Mouse (Mus musculus) layer of hippocampus, postnatal 25 days (tissue): Measurements from ENCODE around the gene Hbs1l. TPM values are rescaled to one million over a fixed set of nuclear protein-coding genes. Genes with fewer than 3 reads are reported as not detected.

Experiments
- DNase-seq, 2 experiments: peaks; one replicate each; pipeline ENCODE4 v3.0.0; 2022; ENCODE audit warnings: mixed read lengths in 2 of 2, low spot score in 1 of 2; ENCODE audit errors: extremely low spot score in 1 of 2
- total RNA-seq, 2 experiments: library from RNA; stranded (reverse); gene quantifications; 2 replicates each; pipeline ENCODE4 v1.2.3; 2021

Gene Hbs1l
- total RNA-seq, 2 experiments from 2014 or later = 63.3 to 73.2 TPM

- DNase-seq = no peak
Measured at GRCm38 (mm10) chr10:21304672-21305632, 9.2 kb downstream of the Hbs1l start.

DNA sequence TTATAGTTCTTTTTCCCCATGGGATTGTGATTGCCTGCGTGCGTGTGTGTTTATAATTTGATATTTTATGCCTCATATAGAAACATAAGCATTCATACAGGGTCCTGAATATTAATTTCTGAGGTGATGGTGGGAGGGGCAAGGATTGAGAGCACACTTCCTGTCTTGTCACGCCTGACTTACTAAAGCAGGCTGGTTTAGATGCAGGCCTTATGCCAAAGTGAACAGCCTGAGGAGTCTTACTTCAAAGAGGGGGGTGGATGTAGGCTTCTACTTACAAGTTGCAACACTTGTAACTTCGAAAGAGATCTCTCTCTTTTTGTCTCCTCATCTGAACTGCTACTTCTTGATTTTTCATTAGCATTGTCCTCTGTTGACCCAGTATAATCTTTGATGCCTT lies 18.0 kb downstream of the Hbs1l start:
- DNase-seq = no peak

DNA sequence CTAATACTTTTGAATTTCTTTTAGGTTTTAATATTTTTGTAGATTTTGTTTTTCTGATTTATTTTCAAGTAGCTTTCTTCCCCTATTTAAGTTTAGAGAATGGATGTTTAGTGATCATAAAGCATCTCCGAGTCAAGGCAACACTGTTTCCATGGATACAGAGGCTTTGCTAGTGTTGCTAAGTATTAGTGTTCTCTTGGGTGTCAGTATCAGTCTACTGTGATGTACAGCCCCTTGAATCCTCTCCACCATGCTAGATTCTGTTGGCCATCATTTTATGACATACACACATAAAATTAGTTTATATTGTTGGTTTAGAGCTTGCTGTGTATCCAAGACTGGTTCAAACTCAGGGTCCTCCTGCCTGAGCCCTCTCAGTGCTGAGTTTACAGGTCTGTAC lies 20.3 kb downstream of the Hbs1l start:
- DNase-seq = no peak

- no peak for DNase-seq
Measured at GRCm38 (mm10) chr10:21318250-21318649, 22.5 kb downstream of the Hbs1l start.

- DNase-seq = no peak
Measured at GRCm38 (mm10) chr10:21318996-21319395, 23.2 kb downstream of the Hbs1l start.

DNA sequence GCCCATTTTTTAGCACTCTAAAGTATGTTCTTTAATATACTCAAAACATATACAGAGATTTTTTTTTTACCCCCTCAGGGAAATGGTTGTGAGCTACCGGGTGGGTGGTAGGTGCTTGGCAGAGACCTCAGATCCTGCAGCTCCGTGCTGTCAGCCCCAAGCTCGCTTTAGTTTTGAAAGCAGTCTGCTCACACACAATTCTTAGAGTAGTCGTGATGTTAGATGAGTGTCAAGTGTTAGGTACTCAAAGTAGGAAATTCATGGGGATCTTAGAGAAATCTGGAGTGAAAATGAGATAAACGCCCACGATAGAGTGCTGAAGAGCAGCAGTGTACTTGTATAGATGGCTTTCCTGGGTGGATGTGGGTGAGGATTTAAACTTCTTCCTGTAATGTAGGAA lies 24.8 kb downstream of the Hbs1l start:
- DNase-seq = no peak

- no peak for DNase-seq
Measured at GRCm38 (mm10) chr10:21326352-21326751, 30.6 kb downstream of the Hbs1l start.

- no peak for DNase-seq
Measured at GRCm38 (mm10) chr10:21327605-21328135, 31.9 kb downstream of the Hbs1l start.

GRCm38 (mm10) chr10:21334349-21335105 lies 38.7 kb downstream of the Hbs1l start:
- no peak for DNase-seq

- DNase-seq = no peak
Measured at GRCm38 (mm10) chr10:21335534-21335933, 39.8 kb downstream of the Hbs1l start.

DNA sequence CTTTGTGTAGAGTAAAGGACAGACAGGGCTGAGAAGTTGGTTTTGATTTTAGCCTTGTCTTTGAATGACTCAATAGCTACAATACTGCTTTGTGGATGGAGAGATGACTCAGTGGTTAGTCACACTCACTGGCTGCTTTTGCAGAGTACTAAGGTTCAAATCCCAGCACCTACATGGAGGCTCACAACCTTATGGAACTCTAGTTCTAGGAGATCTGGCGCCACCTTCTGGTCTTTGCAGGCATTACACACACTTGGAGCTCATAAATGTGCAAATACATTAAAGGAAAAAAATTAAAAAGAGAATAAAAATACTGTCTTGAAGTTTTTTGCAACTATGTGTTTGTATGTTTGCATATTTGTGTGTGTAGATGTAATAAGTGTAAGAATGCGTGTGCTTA lies 41.4 kb downstream of the Hbs1l start:
- DNase-seq = peak in 1 of 2 experiments; percentile 25

DNA sequence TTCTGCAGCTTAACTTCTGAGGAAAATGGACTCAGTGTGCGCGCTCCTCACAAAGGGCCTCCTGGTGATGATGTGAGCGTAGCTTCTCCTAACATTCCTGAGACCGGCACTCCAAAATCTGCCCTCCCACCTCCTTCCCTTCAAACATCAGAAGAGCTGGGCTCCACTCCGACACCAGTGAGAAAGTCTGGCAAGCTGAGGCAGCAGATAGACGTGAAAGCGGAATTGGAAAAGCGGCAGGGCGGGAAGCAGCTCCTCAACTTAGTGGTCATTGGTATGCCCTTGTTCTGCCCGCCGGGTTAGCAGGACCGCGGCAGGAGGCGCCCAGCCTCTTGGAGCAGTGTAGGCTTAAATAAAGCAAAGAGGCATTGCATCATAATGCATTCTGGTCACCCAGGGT lies 45.9 kb downstream of the Hbs1l start:
- DNase-seq = no peak

DNA sequence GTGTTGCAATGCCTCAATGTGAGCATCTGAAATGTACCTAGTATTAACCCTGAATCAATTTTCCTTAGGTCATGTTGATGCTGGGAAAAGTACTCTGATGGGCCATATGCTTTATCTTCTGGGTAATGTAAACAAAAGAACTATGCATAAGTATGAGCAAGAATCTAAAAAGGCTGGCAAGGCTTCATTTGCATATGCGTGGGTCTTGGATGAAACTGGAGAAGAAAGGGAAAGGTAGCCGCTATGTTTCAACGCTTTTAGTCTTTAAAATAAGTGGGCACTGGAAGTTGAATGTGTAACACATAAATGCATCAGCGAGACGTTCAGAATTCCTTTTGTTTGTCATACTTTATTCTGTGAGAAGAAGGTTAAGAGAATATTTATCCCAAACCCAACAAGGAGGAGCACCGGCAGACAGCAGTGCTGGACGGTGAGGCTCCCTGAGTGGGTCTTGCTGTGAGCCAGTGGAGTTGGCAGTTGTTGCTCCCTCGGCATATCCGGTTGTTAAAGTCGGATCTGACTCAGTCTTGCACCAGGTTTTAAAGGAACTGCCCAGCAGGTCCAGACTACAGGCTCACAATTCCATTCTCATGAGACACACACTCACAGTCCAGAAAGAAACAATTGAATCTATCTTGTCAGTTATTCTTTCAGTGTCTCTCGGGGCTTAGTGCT lies 46.7 kb downstream of the Hbs1l start:
- no peak for DNase-seq

DNA sequence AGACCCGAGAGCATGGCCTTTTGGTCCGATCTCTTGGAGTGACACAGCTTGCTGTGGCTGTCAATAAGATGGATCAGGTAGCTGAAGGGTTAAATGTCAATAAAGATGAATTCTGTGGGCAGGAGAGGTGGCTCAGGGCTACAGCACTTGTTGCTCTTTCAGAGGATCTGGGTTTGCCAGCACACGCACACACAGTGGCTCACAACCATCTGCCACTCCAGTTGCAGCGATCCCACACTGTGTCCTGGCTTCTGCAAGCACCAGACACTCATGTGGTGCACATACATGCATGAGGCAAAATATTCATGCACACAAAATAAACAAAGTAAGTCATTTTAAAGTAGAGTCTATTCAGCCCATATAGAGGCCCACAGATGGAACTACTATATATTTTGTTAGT lies 51.6 kb downstream of the Hbs1l start:
- peak in 1 of 2 experiments; percentile 21 for DNase-seq

DNA sequence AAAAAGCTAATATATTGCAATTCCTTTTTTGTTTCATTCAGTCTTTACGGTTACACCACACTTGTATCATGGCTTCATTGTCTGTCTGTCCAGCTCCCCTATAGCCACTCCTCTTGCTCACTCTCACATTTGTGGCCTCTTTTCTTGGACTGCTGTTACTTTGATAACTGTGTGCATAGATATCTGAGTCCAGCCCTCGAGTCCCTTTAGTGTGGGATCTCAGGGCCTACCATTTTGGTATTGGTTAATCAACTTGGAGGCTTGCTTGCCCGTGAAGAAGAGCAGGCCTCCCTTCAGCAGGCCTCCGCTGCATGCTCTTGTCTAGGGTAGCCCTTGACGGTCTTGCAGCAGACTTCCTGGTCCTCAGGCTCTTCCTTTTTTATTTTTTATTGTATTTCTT lies 53.7 kb downstream of the Hbs1l start:
- no peak for DNase-seq

- DNase-seq = no peak
Measured at GRCm38 (mm10) chr10:21349946-21350345, 54.2 kb downstream of the Hbs1l start.

GRCm38 (mm10) chr10:21350531-21351515 lies 55.0 kb downstream of the Hbs1l start:
- DNase-seq = no peak

DNA sequence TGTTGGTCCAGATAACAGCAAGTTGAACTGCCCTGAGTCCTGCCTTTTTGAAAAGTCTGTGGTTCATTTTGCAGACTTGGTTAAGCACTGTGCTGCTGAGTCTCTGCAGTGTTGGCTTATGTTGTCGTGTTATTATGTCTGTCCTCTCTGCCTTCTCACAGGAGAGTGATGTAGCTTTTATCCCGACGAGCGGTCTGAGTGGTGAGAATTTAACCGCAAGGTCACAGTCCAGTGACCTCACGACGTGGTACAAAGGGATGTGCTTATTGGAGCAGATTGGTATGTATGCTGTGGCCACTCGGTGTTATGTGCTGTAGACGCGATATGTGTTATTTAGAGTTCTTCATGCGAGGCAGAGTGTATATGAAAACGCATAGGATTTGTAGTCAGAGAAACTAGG lies 56.0 kb downstream of the Hbs1l start:
- no peak for DNase-seq

- DNase-seq = no peak
Measured at GRCm38 (mm10) chr10:21353890-21354289, 58.1 kb downstream of the Hbs1l start.
